Mouse (Mus musculus): ENCODE results near the gene Cox7b2. TPM values are rescaled to one million over a fixed set of nuclear protein-coding genes. Genes with fewer than 3 reads are reported as not detected.
"Not testable (repeated sequence)": the region's sequence is repeated elsewhere in the genome, so short reads cannot be mapped to it uniquely, and the experiment has no call there.

Gene Cox7b2
- not detected in 2 replicates for total RNA-seq (2015; ENCODE audit: low replicate concordance)
- not detected in 2 replicates for total RNA-seq (2017; ENCODE audit: low replicate concordance)

DNA sequence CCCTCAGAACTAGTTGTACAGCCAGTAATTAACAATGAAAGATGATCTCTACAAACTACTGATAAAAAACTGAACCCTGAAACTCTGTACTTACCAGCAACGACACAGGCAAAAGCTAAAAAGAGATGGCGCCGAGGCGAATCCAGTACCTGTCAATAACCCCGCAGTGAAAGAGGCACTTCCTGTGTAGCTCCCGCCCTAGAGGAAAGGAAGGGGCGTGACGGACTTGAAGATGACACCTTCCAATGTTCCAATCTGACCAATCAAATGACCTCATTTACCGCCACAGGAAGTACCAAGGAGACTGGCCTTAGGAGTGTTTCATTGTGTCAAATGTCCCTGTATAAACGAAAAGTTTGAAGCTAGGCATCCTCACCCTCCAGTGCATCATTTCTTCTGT, at the start of gene Cox7b2:
Cox7b2 (minus strand) TSS at position 127 of the 400 bp plus-strand sequence.
- ATAC-seq (replicated peaks; ENCODE audit: low FRiP score, poor library complexity, severe bottlenecking): no peak

DNA sequence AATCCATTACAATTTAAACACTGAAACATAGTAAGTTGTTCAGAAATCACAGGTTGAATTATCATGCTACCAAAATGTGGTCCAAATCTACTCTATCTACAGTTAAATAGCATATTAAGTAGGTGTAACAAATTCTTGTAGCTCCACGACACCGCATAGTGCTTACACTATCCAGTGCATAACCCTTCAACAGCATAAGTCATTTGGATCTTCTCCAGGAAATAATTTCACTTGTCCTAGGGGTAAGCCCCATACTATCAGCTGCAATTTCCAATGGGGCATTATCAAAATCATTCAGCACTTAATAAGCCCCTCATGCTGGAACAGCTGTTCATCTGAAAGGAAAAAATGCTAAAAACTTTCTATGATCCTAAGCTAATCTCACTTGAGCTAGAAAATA, 47.3 kb upstream of the Cox7b2 start:
- no peak for ATAC-seq (replicated peaks; ENCODE audit: low FRiP score, poor library complexity, severe bottlenecking)

DNA sequence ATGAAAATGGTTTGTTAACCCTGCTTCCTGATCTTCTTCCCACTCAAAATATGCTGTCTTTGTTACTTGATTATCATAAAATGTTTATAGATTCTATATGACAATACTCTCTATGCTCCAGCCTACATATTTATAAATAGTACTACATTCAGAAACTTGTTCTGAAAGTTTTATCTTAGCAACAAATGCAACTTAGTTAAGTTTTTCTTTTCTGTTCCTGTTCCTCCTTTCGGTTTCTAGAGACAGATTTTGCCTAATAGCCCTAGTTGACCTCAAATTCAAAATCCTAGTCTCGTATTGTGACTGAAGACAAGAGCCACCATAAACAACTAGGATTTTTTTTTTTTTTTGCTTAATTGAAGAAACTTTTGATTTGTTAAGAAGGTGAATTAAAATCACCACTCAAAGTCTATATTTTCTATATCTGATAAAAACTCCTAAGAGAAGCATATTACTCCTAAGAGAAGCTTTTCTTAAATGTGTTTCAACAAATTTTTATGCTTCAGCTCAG, 45.8 kb upstream of the Cox7b2 start:
- ATAC-seq (replicated peaks; ENCODE audit: low FRiP score, poor library complexity, severe bottlenecking): no peak

DNA sequence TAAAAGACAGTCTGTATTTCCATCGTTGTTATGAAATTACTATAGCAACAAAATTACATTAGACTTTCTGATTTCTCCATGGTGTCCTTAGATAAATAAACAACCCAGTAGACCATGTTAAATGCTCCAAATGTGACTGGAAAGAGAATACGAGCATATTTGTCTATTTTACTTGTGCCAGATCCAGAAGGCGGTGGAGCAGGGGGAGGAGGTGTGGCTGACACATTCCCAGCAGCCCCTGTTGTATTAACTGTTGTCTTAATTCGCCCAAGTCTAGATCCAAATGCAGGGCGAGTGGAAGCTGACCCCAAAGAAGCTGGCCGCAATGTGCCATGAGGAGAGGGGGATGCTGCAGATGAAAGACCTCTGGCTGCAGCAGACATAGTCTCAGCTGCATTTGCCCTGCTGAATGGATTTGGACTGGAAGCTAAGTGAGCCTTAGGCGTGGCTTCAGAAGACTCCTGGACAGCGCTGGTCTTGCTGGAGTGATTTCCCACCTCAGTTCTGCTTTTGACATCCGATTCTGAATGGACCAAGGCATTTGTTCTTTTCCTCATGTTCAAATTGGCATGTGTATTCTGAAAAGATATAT, 23.7 kb upstream of the Cox7b2 start:
- no peak for ATAC-seq (replicated peaks; ENCODE audit: low FRiP score, poor library complexity, severe bottlenecking)

DNA sequence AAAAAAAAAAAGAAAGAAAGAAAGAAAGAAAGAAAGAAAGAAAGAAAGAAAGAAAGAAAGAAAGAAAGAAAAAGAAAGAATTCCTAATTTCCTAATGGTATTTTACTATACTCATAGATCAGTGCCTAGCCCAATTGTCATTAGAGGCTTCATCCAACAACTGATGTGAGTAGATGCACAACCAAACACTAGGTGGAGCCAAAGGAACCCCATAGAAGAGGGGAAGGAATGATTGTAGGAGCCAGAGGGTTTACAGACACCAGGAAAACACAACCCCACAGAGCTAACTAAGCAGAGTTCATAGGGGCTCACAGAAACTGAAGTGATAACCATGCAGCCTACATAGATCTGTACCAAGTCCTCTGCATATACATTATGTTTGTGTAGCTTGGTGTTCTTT, 2.5 kb downstream of the Cox7b2 start:
- ATAC-seq (replicated peaks; ENCODE audit: low FRiP score, poor library complexity, severe bottlenecking): no peak

- not testable (repeated sequence) for ATAC-seq (replicated peaks; ENCODE audit: low FRiP score, poor library complexity, severe bottlenecking)
Observed at GRCm38 (mm10) chr5:71525486-71525885, 22.5 kb downstream of the Cox7b2 start.

DNA sequence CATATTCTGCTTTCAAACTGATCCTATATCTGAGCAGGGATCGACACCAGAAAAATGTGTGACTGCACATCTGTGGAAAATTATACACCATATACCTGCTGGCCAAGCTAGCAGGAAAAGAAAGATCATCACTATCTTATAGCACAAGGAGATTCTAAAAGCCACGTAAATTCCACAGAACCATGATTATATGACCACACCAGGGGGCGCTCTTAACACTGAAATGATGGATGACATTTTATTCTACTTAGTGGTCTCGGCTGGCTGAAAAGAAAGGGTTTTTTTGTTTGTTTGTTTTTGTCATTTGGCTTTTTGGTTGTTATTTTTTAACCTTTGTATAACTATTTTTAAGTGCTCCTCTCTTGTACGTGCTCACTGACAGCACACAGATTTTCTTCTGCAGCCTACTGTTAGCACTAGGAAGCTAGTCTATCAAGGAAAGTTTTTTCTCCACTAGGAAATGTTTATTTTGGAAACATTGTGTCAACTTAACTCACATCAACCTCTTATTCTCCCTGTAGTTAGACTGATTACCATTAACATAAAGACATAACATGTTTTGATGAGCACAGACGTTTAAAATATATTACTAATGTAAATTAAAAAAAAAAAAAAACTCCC, 45.8 kb downstream of the Cox7b2 start:
- no peak for ATAC-seq (replicated peaks; ENCODE audit: low FRiP score, poor library complexity, severe bottlenecking)

- ATAC-seq (replicated peaks; ENCODE audit: low FRiP score, poor library complexity, severe bottlenecking): no peak
Observed at GRCm38 (mm10) chr5:71495621-71496020, 52.4 kb downstream of the Cox7b2 start.

DNA sequence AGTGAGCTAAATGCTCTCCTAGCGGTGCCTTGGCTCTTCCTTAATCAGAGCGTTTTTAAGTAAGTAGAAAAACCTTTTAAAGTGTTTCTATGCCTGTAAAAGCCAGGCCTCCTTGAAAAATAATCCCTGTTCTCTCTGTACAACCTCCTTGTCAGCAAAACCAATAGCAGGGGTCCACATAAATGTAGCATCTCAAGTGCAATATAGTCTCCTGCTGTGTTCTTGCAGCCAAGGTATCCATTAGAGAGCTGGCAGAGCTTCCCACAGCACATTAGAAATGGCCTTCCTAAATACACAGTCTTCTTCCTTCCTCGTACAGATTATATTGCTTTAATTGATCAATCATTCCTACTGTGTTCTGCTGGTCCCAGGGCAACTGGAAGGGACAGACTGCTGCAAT, 91.0 kb downstream of the Cox7b2 start:
- no peak for ATAC-seq (replicated peaks; ENCODE audit: low FRiP score, poor library complexity, severe bottlenecking)

DNA sequence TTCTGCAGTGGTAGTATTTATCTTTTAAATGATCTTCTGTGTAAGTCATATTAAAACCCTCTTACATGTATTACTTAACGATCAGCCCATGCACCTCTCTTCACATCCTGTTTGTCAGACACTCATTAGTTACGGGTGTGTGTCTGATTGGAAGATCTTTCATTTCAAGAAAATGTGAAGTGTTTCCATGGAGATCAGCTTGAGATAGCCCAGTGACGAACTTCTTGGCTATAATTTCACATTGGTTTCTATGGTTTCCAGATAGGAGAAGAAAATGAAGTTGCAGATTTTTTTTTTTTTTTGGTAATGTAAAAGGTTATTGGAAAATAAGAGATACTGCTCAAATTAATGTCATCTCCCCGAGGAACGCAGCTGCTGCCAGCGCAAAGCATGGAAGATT, 107.8 kb downstream of the Cox7b2 start:
- ATAC-seq (replicated peaks; ENCODE audit: low FRiP score, poor library complexity, severe bottlenecking): no peak

Other genes with a start within 250 kb of the Cox7b2 start
- gene Gabrb1, start 109.9 kb upstream of the Cox7b2 start, total RNA-seq (2015; ENCODE audit: low replicate concordance): not detected in 2 replicates
- gene Gabrb1, start 109.9 kb upstream of the Cox7b2 start, total RNA-seq (2017; ENCODE audit: low replicate concordance): not detected in 2 replicates
- not detected in 2 replicates for gene Gabra4, start 110.1 kb upstream of the Cox7b2 start, total RNA-seq (2015; ENCODE audit: low replicate concordance)
- gene Gabra4, start 110.1 kb upstream of the Cox7b2 start, total RNA-seq (2017; ENCODE audit: low replicate concordance): not detected in 2 replicates